Mouse (Mus musculus): ENCODE measurements around the gene Kdm2b.
A peak's percentile ranks its signal among the peaks of the same experiment; 100 is the strongest.

DNA sequence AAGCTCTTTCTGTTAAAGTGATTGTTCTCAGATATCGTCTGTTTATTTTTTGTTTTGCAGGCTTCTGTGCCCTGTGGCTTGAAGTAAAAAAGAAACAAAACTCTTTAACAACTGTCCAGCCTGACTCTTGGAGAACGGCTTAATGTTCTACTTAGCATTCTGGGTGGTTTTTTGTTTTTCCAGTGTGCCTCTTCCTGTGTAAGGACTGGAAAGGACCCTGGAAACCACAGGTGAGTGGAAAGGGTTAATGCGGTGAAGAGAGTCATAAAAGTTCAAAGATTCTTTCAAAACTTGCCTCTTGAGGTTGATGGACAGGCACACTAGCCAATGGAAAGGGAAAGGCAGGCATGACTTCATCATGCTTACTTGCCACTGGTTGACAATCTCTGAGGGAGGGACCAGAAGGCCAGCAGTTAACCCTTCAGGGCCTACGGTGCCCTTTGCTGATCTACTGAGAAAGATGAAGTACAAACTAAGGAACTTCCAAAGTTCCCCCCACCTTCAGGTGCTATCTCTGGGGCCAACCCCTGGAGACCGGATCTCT lies 4.8 kb upstream of the Kdm2b start:
- TF ChIP-seq CHD2 (IDR thresholded peaks at IDR 0.05; ENCODE audit: low read depth, low read length) = peak; percentile 96
- no peak for TF ChIP-seq MAFK (IDR thresholded peaks at IDR 0.05; ENCODE audit: insufficient read depth, low read depth, low read length)
- TF ChIP-seq ZNF384 (IDR thresholded peaks at IDR 0.05; ENCODE audit: low read depth, low read length) = no peak
- no peak for TF ChIP-seq HCFC1 (IDR thresholded peaks at IDR 0.05; ENCODE audit: borderline replicate concordance, insufficient read depth, low read length)
